Mouse (Mus musculus) testis, adult 2 months (tissue): ENCODE results near the gene Smim22. TPM values are rescaled to one million over a fixed set of nuclear protein-coding genes. Genes with fewer than 3 reads are reported as not detected.

ENCODE experiments used
- H3K27ac ChIP-seq: fragments of 200-500 bp; 2 replicates; pipeline ENCODE4 v1.5.1; 2012; ENCODE audit warnings: low read depth, low read length; ENCODE audit not compliant: control insufficient read depth, insufficient read depth
- H3K27me3 ChIP-seq: fragments of 200-500 bp; 2 replicates; pipeline ENCODE4 v1.6.1; 2012; ENCODE audit warnings: mild to moderate bottlenecking, low read length, moderate library complexity; ENCODE audit not compliant: control insufficient read depth, insufficient read depth
- H3K36me3 ChIP-seq: fragments of 200-500 bp; 2 replicates; pipeline ENCODE4 v1.6.1; 2012; ENCODE audit warnings: mild to moderate bottlenecking, low read length; ENCODE audit not compliant: control insufficient read depth, insufficient read depth
- H3K4me1 ChIP-seq: fragments of 200-500 bp; 2 replicates; pipeline ENCODE4 v1.6.1; 2012; ENCODE audit warnings: low read length; ENCODE audit not compliant: control insufficient read depth, insufficient read depth
- H3K4me3 ChIP-seq: fragments of 200-500 bp; 2 replicates; pipeline ENCODE4 v1.5.1; 2012; ENCODE audit warnings: low read depth, mild to moderate bottlenecking, low read length, moderate library complexity, mixed read lengths; ENCODE audit not compliant: control insufficient read depth
- CTCF ChIP-seq: fragments of 200-500 bp; IDR thresholded peaks from 2 replicates; pipeline ENCODE4 v1.5.1; 2012; ENCODE audit warnings: low read depth, mild to moderate bottlenecking, inconsistent platforms, low read length, moderate library complexity; ENCODE audit not compliant: control insufficient read depth, insufficient read depth, insufficient replicate concordance
- POLR2A ChIP-seq: fragments of 200-500 bp; IDR thresholded peaks from 2 replicates; pipeline ENCODE4 v1.6.1; 2012; ENCODE audit warnings: low read depth, mild to moderate bottlenecking, inconsistent platforms, low read length, moderate library complexity; ENCODE audit not compliant: control insufficient read depth
- polyA plus RNA-seq: library from polyadenylated mRNA; depleted of rRNA; stranded (reverse); fragments of >200 nt; gene quantifications from 2 replicates; pipeline ENCODE4 v1.2.3, GENCODE M21; 2012

Gene Smim22
- polyA plus RNA-seq, 1 experiment, result 1.7 TPM

DNA sequence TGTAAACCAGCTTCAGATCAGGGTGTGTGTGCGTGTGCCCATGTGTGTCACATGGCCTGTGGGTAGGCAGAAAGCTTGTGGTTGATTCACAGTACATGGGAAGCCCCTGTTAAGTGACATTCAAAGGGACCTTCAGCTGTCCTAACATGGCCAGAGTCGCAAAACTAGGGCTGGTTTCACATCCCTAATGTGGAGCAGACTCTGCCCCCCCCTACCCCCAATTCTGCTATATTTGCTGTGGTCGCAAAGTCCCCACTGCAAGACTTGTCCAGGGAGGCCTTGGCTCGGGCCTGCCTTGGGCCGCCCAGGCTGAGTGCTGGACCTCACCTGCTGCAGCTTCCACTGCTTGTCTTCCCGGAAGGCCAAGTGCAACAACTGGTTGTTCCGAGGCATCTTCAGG is 4.2 kb downstream of the Smim22 start:
- Histone ChIP-seq H3K4me1 (peaks cover 17% of the 10 kb centered on the region), H3K27me3 (no peaks in the 10 kb centered on the region), H3K36me3 (no peaks in the 10 kb centered on the region; the same call in 1 of the 2 replicates), H3K27ac (no peak overlapping the region), H3K4me3 (peak overlapping the region; percentile 98)
- TF ChIP-seq POLR2A, result no peak
- no peak for TF ChIP-seq CTCF

DNA sequence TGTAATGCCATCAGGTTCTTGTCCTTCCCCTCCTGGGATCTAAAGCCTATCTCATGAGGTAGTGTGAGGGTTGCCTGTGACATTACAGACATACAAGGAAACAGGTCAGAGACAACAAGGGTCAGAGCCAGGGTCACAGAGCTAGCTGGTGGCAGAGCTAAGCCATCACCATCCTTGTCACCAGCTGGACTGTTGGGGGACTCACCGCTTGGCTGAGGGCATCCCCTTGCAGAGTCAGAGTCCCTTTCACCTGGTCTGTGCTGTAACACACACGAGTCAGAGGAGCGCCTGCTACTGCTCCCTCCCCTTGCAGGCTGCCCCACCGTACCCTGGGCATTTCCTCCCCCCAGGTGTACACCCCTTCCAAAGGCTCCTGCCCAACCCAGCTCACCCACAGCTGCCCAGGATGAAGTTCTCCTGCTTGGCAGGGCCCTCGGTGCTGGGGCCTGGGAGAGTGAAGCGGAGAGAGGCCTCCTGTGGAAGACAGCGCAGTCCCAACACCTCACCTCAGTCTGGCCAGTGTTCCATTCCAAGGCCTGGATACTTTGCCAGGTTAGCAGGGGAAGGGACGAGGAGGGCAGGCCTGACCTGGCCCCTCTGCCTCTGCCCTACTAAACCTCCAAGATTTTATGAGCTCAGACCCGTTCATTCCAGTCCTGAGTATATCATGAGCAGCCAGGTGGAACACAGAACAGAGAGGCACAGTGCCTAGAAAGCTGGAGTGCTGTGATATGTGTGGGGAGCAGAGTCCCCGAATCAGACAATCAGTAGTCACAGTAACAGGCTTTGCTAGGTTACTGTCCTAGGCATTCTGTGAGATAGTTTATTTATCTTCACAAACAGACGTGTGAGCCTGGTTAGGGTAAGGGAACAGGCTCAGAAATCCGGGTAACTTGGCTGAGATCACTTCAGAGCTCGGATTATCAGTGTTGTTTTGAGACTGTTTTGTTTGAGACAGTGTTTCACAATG is 5.2 kb downstream of the Smim22 start:
- Histone ChIP-seq H3K27me3 (no peaks in the 10 kb centered on the region), H3K4me3 (peak overlapping the region; percentile 98), H3K27ac (peak overlapping the region; percentile 82), H3K4me1 (peaks cover 13% of the 10 kb centered on the region), H3K36me3 (peaks cover 3% of the 10 kb centered on the region)
- TF ChIP-seq CTCF (no peak), POLR2A (no peak)

GRCm38 (mm10) chr16:5013054-5013838 is 6.2 kb downstream of the Smim22 start, which contains the start of gene Rogdi:
Rogdi (minus strand) TSS chr16:5013553.
- TF ChIP-seq POLR2A (peak; percentile 80), CTCF (no peak)
- Histone ChIP-seq H3K27me3 (no peaks in the 10 kb centered on the region), H3K36me3 (peaks cover 3% of the 10 kb centered on the region), H3K27ac (peak within 1 kb of the TSS; percentile 82), H3K4me1 (peaks cover 5% of the 10 kb centered on the region), H3K4me3 (peak within 1 kb of the TSS; percentile 98)

- H3K36me3 ChIP-seq, result peaks cover 3% of the 10 kb centered on the region
These were observed 7.5 kb downstream of the Smim22 start for GRCm38 (mm10) chr16:5014578-5014977.

DNA sequence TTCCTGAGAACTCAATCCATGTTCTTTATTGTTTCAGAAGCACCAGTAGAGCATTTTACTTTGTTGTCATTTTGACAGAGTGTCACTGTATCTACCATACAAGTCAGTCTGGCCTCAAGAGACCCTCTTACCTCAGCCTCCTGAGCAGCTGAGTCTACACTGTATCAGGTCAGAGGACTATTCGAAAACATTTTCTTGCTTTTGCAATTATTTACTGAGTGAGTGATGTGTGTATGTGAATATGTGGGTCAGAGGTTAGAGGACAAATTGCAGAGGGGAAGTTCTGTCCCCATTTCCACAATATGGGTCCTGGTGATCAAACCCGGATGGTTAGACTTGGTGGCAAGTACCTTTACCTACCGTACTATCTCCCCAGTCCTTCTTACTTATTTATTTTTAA is 16.9 kb downstream of the Smim22 start:
- Histone ChIP-seq H3K4me3 (no peak overlapping the region), H3K27me3 (no peaks in the 10 kb centered on the region), H3K4me1 (no peaks in the 10 kb centered on the region), H3K36me3 (peaks cover 12% of the 10 kb centered on the region), H3K27ac (no peak overlapping the region)
- TF ChIP-seq POLR2A, result no peak

More at GRCm38 (mm10) chr16:5014578-5014977, 7.5 kb downstream of the Smim22 start:
- Histone ChIP-seq H3K4me3 (no peak overlapping the region), H3K27me3 (no peaks in the 10 kb centered on the region), H3K27ac (no peak overlapping the region), H3K4me1 (peaks cover 5% of the 10 kb centered on the region)
- TF ChIP-seq CTCF, result no peak
- TF ChIP-seq POLR2A, result no peak

DNA sequence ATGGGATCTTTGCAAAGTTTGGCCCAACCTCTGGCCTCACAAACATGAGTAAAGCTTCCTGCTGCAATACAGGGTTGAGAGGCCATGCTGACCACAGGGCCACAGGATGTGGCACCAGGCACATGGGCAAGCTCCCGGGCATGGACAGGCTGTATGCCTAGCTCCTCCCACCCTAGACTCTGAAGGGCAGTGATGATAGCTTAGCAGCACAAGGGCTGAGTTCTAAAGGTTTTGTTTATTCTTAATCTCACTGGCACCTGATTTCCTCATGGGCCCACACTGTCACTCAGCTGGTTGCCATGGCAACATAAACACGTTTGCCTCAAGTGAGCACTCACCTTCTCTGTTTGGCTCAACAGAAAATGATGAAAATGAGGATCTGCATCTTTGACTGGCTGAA is 22.8 kb downstream of the Smim22 start:
- peaks cover 11% of the 10 kb centered on the region for H3K36me3 ChIP-seq
- no peak overlapping the region for H3K27ac ChIP-seq
- H3K4me1 ChIP-seq, result no peaks in the 10 kb centered on the region
- H3K4me3 ChIP-seq, result no peak overlapping the region
- TF ChIP-seq POLR2A, result no peak
- no peak for TF ChIP-seq CTCF
- no peaks in the 10 kb centered on the region for H3K27me3 ChIP-seq

DNA sequence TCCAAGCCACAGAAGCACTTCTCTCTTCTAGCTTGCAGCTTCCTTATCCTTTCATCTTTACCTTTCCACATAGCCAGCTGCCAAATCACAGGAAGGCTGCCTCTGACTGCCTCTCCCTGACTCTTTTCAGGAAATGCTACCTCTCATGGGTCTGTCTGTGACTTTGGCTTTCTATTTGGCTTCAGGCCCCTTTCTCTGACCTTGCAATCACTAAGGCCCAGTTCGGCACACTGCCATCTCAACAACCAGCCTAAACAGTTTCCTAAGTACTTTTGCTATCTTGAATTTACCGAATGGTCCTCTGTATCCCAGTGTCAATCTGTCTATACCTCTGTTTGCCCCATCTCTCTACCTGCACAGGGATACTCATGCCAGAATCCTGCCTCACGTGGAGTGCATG is 28.5 kb downstream of the Smim22 start:
- Histone ChIP-seq H3K4me3 (no peak overlapping the region), H3K27ac (no peak overlapping the region), H3K27me3 (no peaks in the 10 kb centered on the region), H3K36me3 (peaks cover 7% of the 10 kb centered on the region), H3K4me1 (no peaks in the 10 kb centered on the region)
- TF ChIP-seq CTCF (no peak), POLR2A (no peak)
